Mouse (Mus musculus) forebrain, embryonic 11.5 days (tissue): ENCODE measurements around the gene Slc35f3. TPM values are rescaled to one million over a fixed set of nuclear protein-coding genes. Genes with fewer than 3 reads are reported as not detected.

Experiments
- ATAC-seq: fragments of 200-750 bp; cut with Nextera tagmentation; replicated peaks from 2 replicates; pipeline ENCODE4 v1.8.0; 2017; ENCODE audit warnings: moderate TSS enrichment; ENCODE audit not compliant: low FRiP score
- DNase-seq: peaks from one replicate; pipeline ENCODE4 v3.0.0-alpha.2; 2017; ENCODE audit warnings: low spot score
- H3K27ac ChIP-seq: fragments of 300-500 bp; sonication (generic); 2 replicates; pipeline ENCODE4 v1.5.1; 2014; ENCODE audit warnings: low read depth, low read length
- H3K27me3 ChIP-seq: fragments of 300-500 bp; sonication (generic); 2 replicates; pipeline ENCODE4 v1.6.1; 2014; ENCODE audit warnings: mild to moderate bottlenecking, low read length, mixed read lengths; ENCODE audit not compliant: control insufficient read depth, insufficient read depth
- H3K36me3 ChIP-seq: fragments of 300-500 bp; sonication (generic); 2 replicates; pipeline ENCODE4 v1.6.1; 2014; ENCODE audit warnings: mild to moderate bottlenecking, low read length, moderate library complexity, mixed read lengths; ENCODE audit not compliant: control insufficient read depth, insufficient read depth
- H3K4me1 ChIP-seq: fragments of 300-500 bp; sonication (generic); replicated peaks from 2 replicates; pipeline ENCODE4 v1.6.1; 2014; ENCODE audit warnings: low read length, mixed read lengths; ENCODE audit not compliant: control insufficient read depth, insufficient read depth
- H3K4me2 ChIP-seq: fragments of 300-500 bp; sonication (generic); 2 replicates; pipeline ENCODE4 v1.6.1; 2014; ENCODE audit warnings: low read depth, mild to moderate bottlenecking, low read length, moderate library complexity, mixed read lengths; ENCODE audit not compliant: severe bottlenecking
- H3K4me3 ChIP-seq: fragments of 300-500 bp; sonication (generic); 2 replicates; pipeline ENCODE4 v1.5.1; 2014; ENCODE audit warnings: low read depth, low read length
- H3K9ac ChIP-seq: fragments of 300-500 bp; sonication (generic); 2 replicates; pipeline ENCODE4 v1.6.1; 2014; ENCODE audit warnings: low read length
- H3K9me3 ChIP-seq: fragments of 300-500 bp; sonication (generic); 2 replicates; pipeline ENCODE4 v1.6.1; 2016; ENCODE audit warnings: low read length, mixed read lengths; ENCODE audit not compliant: control insufficient read depth
- WGBS: fragments of 180-500 bp; shearing (Covaris S2); extraction: QIAGEN DNeasy Blood & Tissue Kit; methylation state at CpG from one replicate; pipeline ENCODE4 v1.1.7; 2014; 5-methylcytosine and 5-hydroxymethylcytosine counted together
- polyA plus RNA-seq: library from polyadenylated mRNA; unstranded; fragments of >200 nt; fragmentation: Nextera tagmentation; extraction: Ambion mirVana; gene quantifications from 2 replicates; pipeline ENCODE4 v1.2.1, GENCODE M21; 2014

Gene Slc35f3
- not detected in 2 replicates for polyA plus RNA-seq

DNA sequence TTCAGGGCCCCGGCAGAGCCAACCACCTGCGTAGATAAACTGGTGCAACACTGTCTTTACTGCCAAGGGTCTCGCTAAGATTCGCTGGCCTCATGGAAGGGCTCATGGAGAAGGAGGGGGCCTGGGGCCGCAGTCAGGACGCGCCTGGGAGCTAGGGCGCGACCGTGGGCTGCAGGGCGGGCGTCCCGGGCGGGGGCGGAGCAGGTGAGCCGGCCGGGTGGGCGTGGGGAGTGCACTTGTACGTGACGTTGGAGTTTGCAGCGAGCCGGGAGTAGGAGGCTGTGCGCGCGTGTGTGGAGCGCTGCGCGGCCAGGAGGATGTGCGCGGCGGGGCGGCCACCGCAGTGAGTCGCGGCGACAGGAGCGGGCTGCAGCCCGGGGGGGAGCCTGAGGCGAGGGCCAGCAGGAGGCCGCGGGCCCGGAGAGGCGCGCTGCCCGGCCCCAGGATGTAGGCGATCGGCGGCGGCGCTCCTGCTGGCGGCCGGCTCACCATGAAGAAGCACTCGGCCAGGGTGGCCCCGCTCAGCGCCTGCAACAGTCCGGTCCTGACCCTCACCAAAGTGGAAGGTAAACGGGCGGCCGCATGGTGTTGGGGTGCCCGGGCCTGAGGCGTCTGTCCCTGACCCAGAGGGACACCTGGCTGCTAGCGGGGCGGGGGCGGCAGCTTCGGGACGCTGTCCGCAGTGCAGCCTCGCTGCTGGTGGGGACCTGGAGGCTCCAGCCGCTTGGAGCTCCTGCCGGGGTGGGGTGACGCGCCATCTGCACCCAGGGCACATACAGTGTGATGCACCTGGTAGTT lies at the start of gene Slc35f3:
TSS of gene Slc35f3 (plus strand) at position 263 of the 798 bp plus-strand sequence.
- H3K36me3 ChIP-seq, result no peaks in the 10 kb centered on the region
- peak; percentile 73 for DNase-seq
- 1% methylated on average over 62 of the region's 72 CpGs for WGBS
- H3K4me3 ChIP-seq, result peak within 1 kb of the TSS; percentile 50
- H3K27ac ChIP-seq, result no peak within 1 kb of the TSS
- H3K9ac ChIP-seq, result peak within 1 kb of the TSS; percentile 60
- ATAC-seq, result peak; percentile 70
- peaks cover 8% of the 10 kb centered on the region for H3K27me3 ChIP-seq
- H3K9me3 ChIP-seq, result no peaks in the 10 kb centered on the region
- peak within 1 kb of the TSS; percentile 93 for H3K4me2 ChIP-seq
- H3K4me1 ChIP-seq, result peaks cover 2% of the 10 kb centered on the region; the same call in 1 of the 2 replicates

- no peak overlapping the region for H3K4me2 ChIP-seq
- H3K36me3 ChIP-seq, result no peaks in the 10 kb centered on the region
- no peaks in the 10 kb centered on the region for H3K9me3 ChIP-seq
- H3K9ac ChIP-seq, result no peak overlapping the region
- no peak overlapping the region for H3K4me3 ChIP-seq
- ATAC-seq, result no peak
- no peak overlapping the region for H3K27ac ChIP-seq
- no peaks in the 10 kb centered on the region for H3K4me1 ChIP-seq
- 87% methylated on average over 4 of the region's 4 CpGs for WGBS
- no peak for DNase-seq
- no peaks in the 10 kb centered on the region for H3K27me3 ChIP-seq
These were observed 47.9 kb upstream of the Slc35f3 start for GRCm38 (mm10) chr8:126250486-126250885.

- no peaks in the 10 kb centered on the region for H3K36me3 ChIP-seq
- H3K4me3 ChIP-seq, result no peak overlapping the region
- ATAC-seq, result peak; percentile 62; the same call in 1 of the 2 replicates
- no peak for DNase-seq
- H3K9ac ChIP-seq, result no peak overlapping the region
- 18% methylated on average over 9 of the region's 9 CpGs for WGBS
- H3K27me3 ChIP-seq, result no peaks in the 10 kb centered on the region
- 0 out of 2 replicates have a peak, but pooled peaks cover 2% of the 10 kb centered on the region for H3K4me1 ChIP-seq
- no peaks in the 10 kb centered on the region for H3K9me3 ChIP-seq
- H3K27ac ChIP-seq, result no peak overlapping the region
- no peak overlapping the region for H3K4me2 ChIP-seq
These were observed 41.6 kb upstream of the Slc35f3 start for GRCm38 (mm10) chr8:126256585-126257391.

DNA sequence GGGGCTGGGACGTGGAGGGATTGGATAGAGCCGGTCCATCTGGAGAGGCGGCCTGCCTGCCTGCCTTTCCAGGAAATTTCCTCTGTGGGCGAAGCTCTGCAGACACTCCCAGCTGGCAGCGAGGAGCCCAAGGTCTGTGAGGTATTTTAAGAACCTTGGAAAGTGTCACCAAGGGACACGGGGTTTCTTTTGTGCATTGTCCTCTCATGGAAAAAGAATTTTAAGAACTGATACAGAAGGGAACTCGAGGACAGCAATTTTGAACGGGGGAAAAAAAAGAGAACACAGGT lies 41.0 kb upstream of the Slc35f3 start:
- Histone ChIP-seq H3K9ac (no peak overlapping the region), H3K36me3 (no peaks in the 10 kb centered on the region), H3K27me3 (no peaks in the 10 kb centered on the region), H3K9me3 (no peaks in the 10 kb centered on the region), H3K4me2 (no peak overlapping the region), H3K4me1 (0 out of 2 replicates have a peak, but pooled peaks cover 2% of the 10 kb centered on the region), H3K4me3 (no peak overlapping the region), H3K27ac (no peak overlapping the region)
- no peak for ATAC-seq
- WGBS, result 51% methylated on average over 8 of the region's 8 CpGs
- no peak for DNase-seq

GRCm38 (mm10) chr8:126258175-126258781 lies 40.1 kb upstream of the Slc35f3 start:
- no peaks in the 10 kb centered on the region for H3K9me3 ChIP-seq
- H3K4me2 ChIP-seq, result peak overlapping the region; percentile 35; the same call in 1 of the 2 replicates
- ATAC-seq (peak; percentile 65), DNase-seq (peak; percentile 86)
- H3K27ac ChIP-seq, result no peak overlapping the region
- no peaks in the 10 kb centered on the region for H3K36me3 ChIP-seq
- 4% methylated on average over 15 of the region's 15 CpGs for WGBS
- H3K4me1 ChIP-seq, result 0 out of 2 replicates have a peak, but pooled peaks cover 2% of the 10 kb centered on the region
- H3K9ac ChIP-seq, result no peak overlapping the region
- no peaks in the 10 kb centered on the region for H3K27me3 ChIP-seq
- H3K4me3 ChIP-seq, result no peak overlapping the region

DNA sequence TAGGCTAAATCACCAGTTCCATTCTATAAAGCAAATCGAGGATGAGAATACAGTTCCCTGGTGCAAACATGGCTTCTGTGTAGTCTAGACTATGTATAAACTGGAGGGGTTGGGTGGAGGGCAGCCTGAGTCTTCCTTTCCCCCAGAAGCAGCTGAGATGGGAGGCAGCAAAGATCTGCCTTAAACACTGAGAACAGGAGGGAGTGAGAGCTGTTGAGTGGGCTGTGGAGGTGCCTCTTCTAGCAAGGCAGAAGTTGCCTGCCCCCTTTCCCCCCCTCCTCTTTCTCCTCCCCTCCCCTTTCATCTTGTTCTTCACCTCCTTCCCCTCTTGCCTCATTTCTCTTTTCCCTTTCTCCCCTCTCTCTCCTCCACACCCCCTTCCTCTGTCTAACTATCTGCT lies 33.2 kb upstream of the Slc35f3 start:
- no peak overlapping the region for H3K4me3 ChIP-seq
- ATAC-seq, result no peak
- H3K9me3 ChIP-seq, result no peaks in the 10 kb centered on the region
- no peaks in the 10 kb centered on the region for H3K27me3 ChIP-seq
- no peak for DNase-seq
- WGBS, result 88% methylated on average over 1 of the region's 1 CpGs
- H3K4me1 ChIP-seq, result no peaks in the 10 kb centered on the region
- no peak overlapping the region for H3K9ac ChIP-seq
- no peaks in the 10 kb centered on the region for H3K36me3 ChIP-seq
- no peak overlapping the region for H3K4me2 ChIP-seq
- H3K27ac ChIP-seq, result no peak overlapping the region

DNA sequence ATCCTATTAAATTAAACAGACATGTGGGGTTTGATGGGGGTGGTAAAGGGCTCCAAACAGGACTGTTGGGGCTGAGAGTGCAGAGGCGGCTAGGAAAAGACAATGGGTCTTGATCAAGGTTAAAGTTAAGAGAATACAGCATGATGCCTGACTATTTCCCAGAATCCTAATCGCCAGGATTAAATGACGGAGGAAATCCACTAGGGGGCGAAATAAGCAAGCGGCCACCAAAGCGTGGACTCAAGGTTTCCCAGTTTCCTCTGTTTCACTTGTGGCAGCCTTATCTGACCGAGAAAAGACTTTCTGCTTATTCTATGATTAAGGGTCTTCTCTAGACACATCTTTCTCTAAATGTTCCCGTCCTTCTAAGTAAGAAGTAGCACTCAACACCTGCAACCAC lies 31.2 kb upstream of the Slc35f3 start:
- no peak for DNase-seq
- Histone ChIP-seq H3K4me2 (no peak overlapping the region), H3K36me3 (no peaks in the 10 kb centered on the region), H3K27me3 (no peaks in the 10 kb centered on the region), H3K4me1 (no peaks in the 10 kb centered on the region), H3K9ac (no peak overlapping the region), H3K4me3 (no peak overlapping the region), H3K9me3 (no peaks in the 10 kb centered on the region), H3K27ac (no peak overlapping the region)
- WGBS, result 34% methylated on average over 8 of the region's 8 CpGs
- no peak for ATAC-seq

GRCm38 (mm10) chr8:126269733-126270132 lies 28.6 kb upstream of the Slc35f3 start:
- H3K36me3 ChIP-seq, result no peaks in the 10 kb centered on the region

More at GRCm38 (mm10) chr8:126269733-126270132, 28.6 kb upstream of the Slc35f3 start:
- no peaks in the 10 kb centered on the region for H3K27me3 ChIP-seq
- no peak overlapping the region for H3K27ac ChIP-seq
- H3K9me3 ChIP-seq, result no peaks in the 10 kb centered on the region
- no peak overlapping the region for H3K4me3 ChIP-seq
- no peak overlapping the region for H3K9ac ChIP-seq
- WGBS, result 64% methylated on average over 6 of the region's 6 CpGs
- ATAC-seq, result no peak
- DNase-seq, result no peak
- no peak overlapping the region for H3K4me2 ChIP-seq
- no peaks in the 10 kb centered on the region for H3K4me1 ChIP-seq
